Mouse (Mus musculus) CD8-positive naive resting alpha-beta T cell, adult 57 days (primary cell): Measurements from ENCODE around the gene Bmper. TPM values are rescaled to one million over a fixed set of nuclear protein-coding genes. Genes with fewer than 3 reads are reported as not detected.

Experiments used
- total RNA-seq: library from RNA; stranded (reverse); gene quantifications from one replicate; pipeline ENCODE4 v1.2.4, GENCODE M21; 2023

Gene Bmper
- not detected for total RNA-seq

DNA sequence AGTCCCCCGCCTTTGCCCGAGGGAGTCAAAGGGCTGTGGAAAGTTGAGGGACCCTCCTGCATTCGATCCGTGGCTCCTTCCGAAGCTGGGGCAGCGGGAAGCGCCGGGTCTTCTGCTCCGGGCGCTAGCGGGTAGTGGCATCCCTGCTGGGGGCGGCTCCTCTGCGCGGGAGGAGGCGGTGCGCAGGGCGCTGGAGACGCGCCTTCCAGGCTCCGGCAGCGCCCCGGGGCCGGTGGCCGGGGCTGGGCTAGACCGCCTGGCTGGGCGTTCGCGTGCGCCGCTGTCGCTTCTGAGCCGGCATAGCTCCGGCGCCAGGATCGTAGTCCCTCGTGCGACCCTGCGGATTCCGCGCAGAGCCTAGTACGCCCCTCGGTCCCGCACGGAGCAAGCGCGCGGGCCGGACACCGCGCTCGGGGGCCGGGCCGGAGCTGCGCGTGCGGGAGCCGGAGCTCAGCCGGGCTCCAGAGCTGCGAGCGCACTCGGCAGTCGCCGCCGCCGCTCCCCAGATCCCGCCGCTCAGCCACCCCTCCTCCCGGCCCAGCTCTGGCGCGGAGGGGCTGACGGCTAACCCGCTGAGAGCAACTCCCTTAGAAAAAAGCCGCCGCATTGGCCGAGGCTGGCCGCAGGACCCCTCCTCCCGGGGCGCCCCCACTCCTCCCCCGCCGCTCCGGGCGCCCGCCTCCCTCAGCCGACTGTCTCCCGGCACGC lies at the start of gene Bmper:
Gene Bmper (plus strand): TSS at position 236 of the 708 bp plus-strand sequence.

